Mouse (Mus musculus) layer of hippocampus, adult 8-10 months (tissue): Measurements from ENCODE around the gene Keg1. TPM values are rescaled to one million over a fixed set of nuclear protein-coding genes. Genes with fewer than 3 reads are reported as not detected.
"Not testable (repeated sequence)": the region's sequence is repeated elsewhere in the genome, so short reads cannot be mapped to it uniquely, and the experiment has no call there.

Source experiments
- DNase-seq, 2 experiments: peaks; one replicate each; pipeline ENCODE4 v3.0.0; 2022; ENCODE audit warnings: low spot score in 2 of 2
- total RNA-seq, 4 experiments: library from RNA; stranded (reverse); gene quantifications; 2 replicates each; pipeline ENCODE4 v1.2.4; 2022

Keg1 gene
- total RNA-seq: not detected

DNA sequence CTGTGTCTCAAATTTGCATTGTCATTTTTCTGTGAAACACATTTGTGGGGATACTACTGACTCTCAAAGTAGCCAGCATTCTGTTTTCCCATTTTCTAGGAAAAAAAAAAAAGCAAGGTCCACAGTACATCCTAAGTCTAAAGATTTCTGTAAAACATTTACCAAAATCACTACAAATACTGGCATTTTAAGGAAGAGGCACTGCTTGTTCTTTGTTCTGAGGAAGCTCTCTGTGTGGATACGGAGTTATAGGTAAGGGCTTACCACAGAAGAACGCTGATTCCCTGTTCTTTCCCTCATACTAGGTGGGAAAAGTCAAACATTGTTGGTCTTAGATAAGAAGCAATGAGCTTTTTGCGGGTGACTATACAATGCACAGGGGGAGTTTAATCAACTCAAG lies at the start of gene Keg1:
Keg1 (plus strand) TSS at position 197 of the 400 bp plus-strand sequence.
- DNase-seq: no peak

DNA sequence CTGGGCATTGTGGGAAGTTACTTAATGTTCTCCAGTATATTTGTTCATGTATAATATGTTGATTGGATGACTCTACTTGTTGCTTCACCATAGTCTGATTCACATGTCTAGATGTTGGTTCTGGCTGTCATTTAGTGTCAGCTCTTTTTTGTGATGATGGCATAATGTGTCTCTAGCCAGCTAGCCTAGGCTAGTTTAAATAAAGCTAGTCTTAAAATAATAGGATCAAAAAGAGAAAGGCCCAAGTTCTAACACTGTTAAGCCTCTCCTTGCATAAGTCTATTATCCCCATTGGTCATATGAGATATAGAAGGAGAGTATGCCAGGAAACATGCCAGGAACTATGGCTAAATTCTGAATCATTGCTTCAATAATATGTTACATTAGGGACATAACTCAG lies 46.1 kb upstream of the Keg1 start:
- DNase-seq: no peak

DNA sequence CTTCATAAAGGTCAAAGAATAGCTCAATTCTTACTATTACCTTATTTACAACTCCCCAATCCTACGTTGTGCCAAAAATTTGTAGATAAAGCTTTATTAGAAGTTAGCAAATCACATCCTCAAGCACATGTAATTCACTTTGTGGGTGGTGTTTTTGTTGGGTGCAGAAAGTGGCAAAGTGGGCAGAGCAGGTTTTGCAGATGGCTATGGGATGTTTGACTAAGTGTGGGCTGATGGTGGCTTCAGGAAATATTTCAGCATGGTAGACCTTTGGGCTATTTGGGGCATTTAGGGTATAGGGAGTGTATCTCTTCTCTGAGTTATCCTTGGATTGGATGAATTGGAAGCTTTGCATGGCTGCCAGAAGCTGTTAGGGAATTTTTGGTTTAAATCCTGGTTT lies 29.4 kb upstream of the Keg1 start:
- DNase-seq: no peak

DNA sequence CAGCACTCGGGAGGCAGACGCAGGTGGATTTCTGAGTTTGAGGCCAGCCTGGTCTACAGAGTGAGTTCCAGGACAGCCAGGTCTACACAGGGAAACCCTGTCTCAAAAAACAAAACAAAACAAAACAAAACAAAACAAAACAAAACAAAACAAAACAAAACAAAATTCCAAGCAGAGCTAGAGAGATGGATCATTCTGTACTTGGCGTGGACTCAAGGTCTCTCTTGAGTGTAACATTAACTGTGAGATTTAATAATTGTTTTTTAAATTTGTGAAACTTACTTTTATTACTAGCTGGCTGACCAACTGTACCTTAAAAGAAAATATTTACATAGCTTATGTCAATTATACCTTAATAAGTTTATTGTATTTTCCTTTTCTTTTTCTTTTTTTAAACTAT lies 27.0 kb upstream of the Keg1 start:
- not testable (repeated sequence) for DNase-seq

DNA sequence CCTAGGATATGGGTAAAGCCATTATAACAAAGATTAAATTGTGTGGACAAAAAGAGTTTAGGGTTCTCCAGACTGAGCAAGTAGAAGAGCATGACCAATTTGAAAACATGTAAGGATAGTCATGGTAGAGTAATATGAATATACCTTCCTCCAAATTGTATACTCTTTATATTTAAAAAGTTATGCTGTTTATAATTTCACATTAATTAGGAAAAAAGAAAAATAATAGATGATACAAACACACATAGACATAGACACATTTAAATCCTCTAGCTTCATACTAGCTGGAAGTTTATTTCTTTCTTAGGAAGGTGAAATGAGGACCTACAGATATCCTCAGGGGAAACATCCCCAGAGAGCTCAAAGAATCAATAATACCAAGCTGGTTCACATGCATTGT lies 25.4 kb upstream of the Keg1 start, which contains the start of gene Olfr1442:
Olfr1442 (plus strand) TSS at position 301 of the 400 bp plus-strand sequence.
- no peak for DNase-seq

DNA sequence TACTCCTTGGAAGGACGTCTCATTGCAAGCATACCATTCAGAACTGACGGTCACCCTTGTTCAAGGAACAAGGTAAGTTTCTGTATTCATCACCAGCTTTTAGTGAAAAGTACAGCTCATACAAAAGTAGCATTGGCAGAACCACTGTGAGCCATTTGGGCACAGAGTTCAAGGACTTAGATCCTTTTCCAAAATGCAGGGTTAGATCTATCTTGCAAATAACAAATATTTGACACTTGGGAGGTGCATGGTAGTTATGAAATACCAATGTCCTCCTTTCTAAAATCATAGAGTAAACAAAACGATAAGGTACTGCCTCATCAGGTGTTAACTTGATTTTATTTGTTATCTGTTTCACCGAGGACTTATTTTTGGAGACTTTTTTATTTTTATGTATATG lies 24.5 kb upstream of the Keg1 start:
- DNase-seq: no peak

DNA sequence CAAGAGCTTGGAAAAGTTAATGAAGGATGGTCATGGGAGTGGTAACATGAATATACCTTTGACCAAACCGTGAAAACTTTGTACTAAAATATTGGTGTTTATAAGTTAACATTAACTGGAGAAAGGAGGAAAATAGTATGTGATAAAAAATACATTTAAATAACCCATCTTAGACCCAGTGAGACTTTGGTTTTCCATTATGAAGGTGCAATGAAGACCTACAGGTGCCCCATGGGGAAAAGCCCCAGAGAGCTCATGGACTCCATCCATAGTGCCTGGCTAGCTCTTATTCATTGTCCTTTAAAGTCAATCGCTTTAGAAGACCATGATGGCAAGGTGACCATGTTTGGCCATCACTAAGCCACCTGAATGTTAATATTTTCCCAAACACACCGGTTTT lies 17.8 kb upstream of the Keg1 start, which contains the start of gene Olfr1443:
Olfr1443 (plus strand) TSS at position 301 of the 400 bp plus-strand sequence.
- no peak for DNase-seq

DNA sequence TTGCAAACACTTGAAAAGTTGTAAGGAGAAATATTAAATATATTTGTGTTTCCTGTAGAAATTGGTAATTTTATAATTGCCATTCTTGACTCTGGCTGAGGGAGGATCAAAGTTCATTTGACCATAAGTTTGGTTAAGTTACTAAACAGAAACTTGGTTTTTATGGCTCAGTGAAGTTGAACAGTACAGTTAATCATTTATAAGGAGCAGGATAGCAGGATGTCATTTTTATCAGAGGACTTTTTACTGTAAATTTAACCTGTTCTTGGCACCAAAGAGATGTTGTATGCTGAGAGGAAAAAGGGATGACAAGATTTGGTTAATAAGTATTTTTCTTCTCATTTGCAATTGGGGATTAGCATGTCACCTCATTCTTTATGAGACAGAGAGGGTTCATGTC lies 10.9 kb upstream of the Keg1 start:
- no peak for DNase-seq

DNA sequence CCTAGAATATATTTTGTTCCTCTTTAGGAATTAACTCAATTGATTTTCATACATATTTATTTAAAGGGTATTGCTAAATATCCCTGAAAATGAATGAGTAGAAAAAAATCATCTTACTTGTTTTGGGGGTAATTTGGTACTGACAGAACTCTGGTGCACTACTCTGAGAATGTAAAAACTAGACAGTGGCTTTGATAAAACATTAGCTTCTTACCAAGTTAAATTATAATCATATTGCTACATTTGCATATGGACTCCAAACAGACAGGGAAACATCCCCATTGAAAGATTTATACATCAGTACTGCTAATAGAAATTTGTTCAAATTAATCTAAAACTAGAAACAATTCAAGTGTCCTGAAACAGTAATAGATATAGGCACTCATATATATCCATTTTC lies 10.4 kb upstream of the Keg1 start:
- DNase-seq: no peak

DNA sequence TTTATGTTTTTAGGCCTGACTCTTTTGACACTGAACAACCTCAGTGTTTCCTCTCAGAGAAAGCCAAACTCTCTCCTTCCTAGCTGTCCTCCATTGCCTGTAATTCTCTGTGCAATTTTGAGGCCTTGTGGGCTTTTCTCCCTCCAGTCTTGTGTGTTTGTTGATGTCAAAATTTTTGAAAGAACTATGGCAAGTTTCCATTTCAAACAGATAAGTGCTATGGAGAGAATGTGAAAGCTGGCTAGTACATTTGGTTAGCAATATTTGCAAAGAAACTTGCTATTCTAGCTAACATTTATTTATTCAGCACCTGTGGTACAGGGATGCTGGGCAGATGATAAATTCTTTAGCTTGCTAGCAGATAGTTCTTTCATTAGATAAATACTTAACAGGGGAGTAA lies 635 bp downstream of the Keg1 start:
- DNase-seq: no peak

DNA sequence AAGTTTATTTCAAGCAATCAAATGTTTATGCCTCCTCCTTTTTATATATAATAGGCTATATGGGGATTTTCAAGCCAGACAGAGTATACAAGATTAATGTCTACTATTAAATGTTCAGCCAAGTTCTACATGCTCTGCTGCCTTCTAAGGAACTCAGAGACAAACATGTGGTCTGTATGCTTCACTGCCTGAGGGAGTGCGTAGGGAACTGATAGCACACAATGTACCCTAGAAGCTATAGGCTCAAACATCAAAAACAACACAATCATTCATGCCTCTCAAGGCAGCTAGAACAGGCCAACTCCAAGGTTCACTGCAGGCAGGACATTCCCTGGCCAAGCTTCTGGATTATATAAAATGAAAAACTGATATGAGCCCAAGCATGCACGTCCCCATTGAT lies 12.9 kb downstream of the Keg1 start:
- DNase-seq: no peak

DNA sequence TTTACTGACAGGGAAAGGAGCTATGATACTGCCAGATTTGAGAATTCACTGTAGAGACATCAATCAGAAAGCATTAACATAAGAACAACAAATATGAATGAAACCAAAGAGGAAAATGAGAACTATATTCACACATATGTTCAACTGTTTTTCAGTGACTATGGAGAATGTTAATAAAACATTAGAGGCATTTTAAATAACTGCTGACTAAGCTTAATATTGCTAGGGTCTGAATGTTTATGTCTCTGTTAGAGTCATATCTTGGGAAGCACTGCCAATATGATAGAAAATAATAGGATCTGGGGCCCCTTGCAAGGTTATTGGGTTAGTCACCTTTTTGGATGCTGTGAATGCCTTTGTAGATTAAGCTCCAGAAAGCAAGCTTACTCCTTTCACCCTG lies 13.4 kb downstream of the Keg1 start:
- DNase-seq: no peak

DNA sequence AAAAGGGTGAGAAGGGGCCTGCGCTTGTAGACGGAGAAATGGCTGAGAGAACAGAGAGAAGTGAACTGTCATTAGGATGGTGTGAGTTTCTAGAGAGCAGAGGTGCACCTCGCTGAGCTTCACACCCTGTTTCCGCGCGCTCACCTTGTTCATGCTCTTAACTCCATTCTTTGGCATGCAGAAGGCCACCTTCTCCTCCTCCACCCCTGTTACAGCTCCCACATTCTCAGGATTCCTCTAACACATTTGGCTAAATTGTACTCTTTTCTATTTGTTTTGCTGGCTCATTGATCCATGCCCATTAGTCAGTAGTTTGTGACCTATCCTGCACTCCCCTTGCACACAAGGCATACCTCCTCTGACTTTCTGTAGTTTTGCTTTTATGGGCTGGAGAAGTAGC lies 23.6 kb downstream of the Keg1 start:
- no peak for DNase-seq

DNA sequence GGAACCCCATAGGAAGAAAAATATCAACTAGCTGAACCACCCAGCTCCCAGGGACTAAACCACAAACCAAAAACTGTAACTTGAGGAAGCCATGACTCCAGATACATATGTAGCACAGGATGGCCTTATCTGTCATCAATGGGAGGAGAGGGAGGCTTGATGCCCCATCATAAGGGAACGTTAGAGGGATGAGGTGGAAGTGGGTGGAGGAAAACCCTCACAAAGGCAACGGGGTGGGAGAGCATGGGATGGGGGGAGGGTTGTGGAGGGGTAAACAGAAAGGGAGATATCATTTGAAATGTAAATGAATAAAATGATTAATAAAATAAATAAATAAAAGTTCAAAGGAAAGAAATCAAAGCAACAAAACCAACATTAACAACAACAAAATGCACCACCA lies 24.9 kb downstream of the Keg1 start:
- no peak for DNase-seq

DNA sequence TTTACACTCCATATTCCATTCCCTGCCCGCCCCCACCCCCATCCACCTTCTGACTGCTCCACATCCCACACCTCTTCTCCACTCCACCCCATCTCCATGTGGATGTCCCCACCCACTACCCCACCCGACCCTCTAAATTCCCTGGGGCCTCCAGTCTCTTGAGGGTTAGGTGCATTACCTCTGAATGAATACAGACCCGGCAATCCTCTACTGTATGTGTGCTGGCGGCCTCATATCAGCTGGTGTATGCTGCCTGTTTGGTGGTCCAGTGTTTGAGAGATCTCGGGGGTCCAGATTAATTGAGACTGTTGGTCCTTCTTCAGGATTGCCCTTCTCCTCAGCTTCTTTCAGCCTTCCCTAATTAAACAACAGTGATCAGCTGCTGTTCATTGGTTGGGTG lies 25.3 kb downstream of the Keg1 start:
- not testable (repeated sequence) for DNase-seq

DNA sequence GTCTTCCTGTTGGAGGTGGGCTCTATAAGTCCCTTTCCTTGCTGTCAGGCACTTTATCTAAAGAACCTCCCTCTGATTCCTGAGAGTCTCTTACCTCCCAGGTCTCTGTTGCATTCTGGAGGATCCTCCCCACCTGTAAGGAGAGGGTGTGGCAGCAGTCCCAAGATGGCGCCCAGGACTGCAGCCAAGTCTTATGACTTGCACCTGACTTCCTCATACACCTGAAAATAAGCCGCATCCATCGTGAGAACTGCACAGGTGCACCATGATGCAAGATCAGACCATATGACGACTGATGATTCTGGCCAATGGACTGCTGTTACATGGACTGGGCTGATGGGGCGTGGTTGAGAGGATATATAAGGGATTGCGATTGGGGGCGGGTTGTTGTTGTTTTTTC lies 26.0 kb downstream of the Keg1 start:
- not testable (repeated sequence) for DNase-seq

DNA sequence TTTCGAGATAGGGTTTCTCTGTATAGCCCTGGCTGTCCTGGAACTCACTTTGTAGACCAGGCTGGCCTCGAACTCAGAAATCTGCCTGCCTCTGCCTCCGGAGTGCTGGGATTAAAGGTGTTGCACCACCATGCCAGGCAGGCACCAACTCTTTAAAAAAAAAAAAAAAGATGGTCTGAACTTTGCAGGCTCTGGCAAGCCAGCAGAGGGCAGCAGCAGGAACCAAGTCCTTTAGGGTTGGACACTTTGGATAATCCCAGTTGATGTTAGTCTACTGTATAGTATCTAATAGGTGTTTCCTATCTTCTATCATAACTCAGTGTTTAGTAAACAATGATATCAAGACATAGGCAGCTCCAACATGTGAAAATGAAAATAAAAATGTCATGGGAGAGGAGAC lies 26.7 kb downstream of the Keg1 start:
- DNase-seq: no peak

DNA sequence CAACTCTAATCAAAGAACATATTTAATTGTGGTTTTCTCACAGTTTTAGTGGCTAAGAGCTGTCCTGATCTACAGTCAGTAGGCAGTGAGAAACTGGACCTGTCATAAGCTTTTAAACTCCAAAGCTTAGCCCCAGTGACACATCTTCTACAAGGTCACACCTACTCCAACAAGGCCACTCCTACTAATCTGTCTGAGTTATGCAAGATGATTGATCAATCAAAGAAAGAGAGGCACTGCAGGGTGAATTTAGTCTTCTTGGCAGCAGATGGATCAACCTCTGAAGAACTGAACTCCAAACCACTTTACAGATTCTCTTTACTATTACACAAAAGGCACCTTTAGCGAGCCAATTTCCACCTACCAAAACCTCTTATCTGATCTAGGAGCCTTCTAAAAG lies 30.3 kb downstream of the Keg1 start:
- no peak for DNase-seq

DNA sequence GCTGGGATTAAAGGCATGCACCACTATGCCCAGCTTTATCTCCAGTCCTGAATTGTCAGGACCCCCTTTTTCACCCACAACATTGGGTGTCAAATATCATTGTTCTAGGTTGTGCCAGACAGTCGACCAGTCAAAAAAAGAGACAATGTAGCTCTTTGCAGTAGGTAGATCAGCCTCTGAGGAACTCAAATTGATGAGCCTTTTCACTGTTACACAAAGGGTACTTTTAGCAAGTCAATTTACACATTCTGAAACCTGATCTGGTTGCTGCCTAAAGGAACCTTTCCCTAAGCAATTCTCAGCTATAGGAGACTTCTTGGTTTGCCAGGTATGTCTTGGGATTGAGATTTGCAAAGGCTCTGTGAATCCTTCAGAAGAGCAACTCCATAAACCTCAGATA lies 35.5 kb downstream of the Keg1 start:
- no peak for DNase-seq

DNA sequence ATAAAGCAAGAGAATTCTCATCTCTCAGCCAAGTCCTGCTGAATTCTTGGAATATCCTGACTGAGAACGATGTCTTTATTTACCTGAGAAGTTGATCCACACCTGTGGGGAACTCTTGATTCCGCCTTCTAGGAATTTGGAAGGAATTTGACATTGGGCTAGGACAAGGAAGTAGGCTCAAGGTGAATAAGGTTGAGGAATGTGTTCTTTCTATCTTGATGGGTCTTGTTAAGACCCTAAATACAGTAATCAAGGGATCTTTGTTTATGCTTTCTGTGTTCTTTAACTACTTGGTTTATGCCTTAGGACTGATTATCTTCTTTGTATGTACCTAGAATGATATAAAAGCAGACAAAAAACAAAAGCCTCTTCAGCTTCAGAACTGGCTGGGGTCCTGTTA lies 36.4 kb downstream of the Keg1 start:
- no peak for DNase-seq

DNA sequence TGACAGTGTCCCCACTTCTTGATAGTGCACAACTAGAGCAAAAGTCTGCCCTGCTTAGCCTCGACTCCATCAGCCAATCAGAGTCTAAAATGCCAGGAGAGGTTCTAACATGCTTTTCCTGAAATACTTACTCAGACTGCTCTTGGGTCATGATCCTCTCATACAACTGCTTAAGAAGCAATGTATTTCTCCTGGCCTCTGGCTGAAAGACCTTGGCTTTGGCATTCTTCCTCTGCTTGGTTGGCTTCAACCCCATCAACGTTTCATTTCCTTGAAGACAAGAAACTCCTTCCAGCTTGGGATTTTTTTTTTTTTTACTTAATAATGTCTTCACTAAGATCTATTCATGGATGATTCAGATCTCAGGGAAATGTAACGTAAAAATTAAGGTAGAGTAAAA lies 60.7 kb downstream of the Keg1 start:
- DNase-seq: no peak

DNA sequence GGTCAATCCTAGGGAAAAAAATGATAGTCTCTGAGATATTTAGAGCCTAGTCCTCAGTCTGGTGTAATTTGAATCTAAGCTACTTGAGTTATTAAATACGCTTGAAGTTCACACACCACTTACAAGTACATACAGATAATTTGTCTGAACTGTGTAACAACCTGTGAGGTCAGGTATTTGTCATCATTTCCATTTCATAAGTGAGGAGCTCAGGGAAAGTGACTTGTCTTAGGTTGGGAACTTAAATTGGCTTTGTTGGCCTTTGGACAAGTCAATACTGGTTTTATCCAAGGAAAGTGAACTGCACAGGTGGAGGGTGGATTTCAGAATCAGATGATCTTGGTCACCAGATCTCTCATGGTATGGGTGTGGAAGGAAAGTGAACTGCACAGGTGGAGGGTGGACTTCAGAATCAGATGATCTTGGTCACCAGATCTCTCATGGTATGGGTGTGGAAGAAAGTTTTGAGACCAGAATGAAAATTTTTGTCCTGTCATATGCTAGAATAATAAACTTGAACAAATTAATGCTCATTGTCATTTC lies 63.4 kb downstream of the Keg1 start:
- no peak for DNase-seq

DNA sequence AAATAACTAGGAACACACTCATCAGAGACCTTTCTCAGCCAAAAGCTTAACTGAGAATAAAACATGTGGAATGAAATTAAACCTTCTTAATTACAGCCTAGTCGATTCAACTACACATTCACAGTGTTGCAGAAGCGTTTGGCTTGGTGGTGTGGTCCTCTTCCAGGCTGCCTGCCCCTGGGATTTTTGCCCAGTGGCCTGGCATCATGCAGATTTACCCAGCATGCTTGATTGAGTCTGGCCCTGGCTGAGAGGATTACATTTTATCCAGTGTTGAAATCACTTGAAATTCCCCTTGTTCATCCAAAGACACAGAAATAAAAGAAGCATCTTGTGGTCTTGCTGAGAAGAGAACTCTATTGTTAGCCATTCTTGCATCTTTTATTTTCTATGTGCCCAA lies 64.1 kb downstream of the Keg1 start:
- DNase-seq: peak; percentile 52 to 55
